Mouse (Mus musculus): ENCODE results near the gene Wwc1.
"Not testable (repeated sequence)": the region's sequence is repeated elsewhere in the genome, so short reads cannot be mapped to it uniquely, and the experiment has no call there.

DNA sequence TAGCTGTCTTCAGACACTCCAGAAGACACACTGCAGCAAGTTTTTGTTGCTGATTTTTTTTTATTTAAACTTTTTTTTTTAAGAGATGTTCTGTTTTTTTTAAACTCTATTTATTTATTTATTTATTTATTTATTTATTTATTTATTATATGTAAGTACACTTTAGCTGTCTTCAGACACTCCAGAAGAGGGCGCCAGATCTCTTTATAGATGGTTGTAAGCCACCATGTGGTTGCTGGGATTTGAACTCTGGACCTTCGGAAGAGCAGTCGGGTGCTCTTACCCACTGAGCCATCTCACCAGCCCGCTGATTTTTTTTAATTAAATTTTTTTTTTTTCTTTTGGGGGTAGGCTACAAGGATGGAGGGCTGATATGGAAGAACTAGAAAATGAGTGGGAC is 137.8 kb downstream of the Wwc1 start:
- TF ChIP-seq POLR2A (IDR thresholded peaks at IDR 0.05; ENCODE audit: extremely low read depth, insufficient read depth, low read length); CTCF (IDR thresholded peaks at IDR 0.05; ENCODE audit: low read depth, low read length): not testable (repeated sequence)

All from liver, adult 2 months (tissue).